Mouse (Mus musculus) intestine, embryonic 16.5 days (tissue): Measurements from ENCODE around the gene Cdiptos. TPM values are rescaled to one million over a fixed set of nuclear protein-coding genes. Genes with fewer than 3 reads are reported as not detected.

ENCODE experiments used
- ATAC-seq: fragments of 200-750 bp; cut with Nextera tagmentation; 2 replicates; pipeline ENCODE4 v1.8.0; 2017; ENCODE audit warnings: moderate TSS enrichment, moderate library complexity
- H3K27ac ChIP-seq: fragments of 300-500 bp; sonication (generic); 2 replicates; pipeline ENCODE4 v1.5.1; 2014; ENCODE audit warnings: mild to moderate bottlenecking, low read length
- H3K27me3 ChIP-seq: fragments of 300-500 bp; sonication (generic); replicated peaks from 2 replicates; pipeline ENCODE4 v1.6.1; 2014; ENCODE audit warnings: low read length, control low read depth, mixed read lengths; ENCODE audit not compliant: control insufficient read depth, insufficient read depth
- H3K36me3 ChIP-seq: fragments of 300-500 bp; sonication (generic); 2 replicates; pipeline ENCODE4 v1.6.1; 2014; ENCODE audit warnings: low read length, control low read depth; ENCODE audit not compliant: control insufficient read depth, insufficient read depth
- H3K4me1 ChIP-seq: fragments of 300-500 bp; sonication (generic); 2 replicates; pipeline ENCODE4 v1.6.1; 2014; ENCODE audit warnings: low read length, control low read depth, mixed read lengths; ENCODE audit not compliant: control insufficient read depth, insufficient read depth
- H3K4me2 ChIP-seq: fragments of 300-500 bp; sonication (generic); 2 replicates; pipeline ENCODE4 v1.6.1; 2014; ENCODE audit warnings: low read depth, low read length, control low read depth
- H3K4me3 ChIP-seq: fragments of 300-500 bp; sonication (generic); 2 replicates; pipeline ENCODE4 v1.5.1; 2014; ENCODE audit warnings: mild to moderate bottlenecking, low read length
- H3K9ac ChIP-seq: fragments of 300-500 bp; sonication (generic); 2 replicates; pipeline ENCODE4 v1.6.1; 2014; ENCODE audit warnings: low read depth, low read length
- H3K9me3 ChIP-seq: fragments of 300-500 bp; sonication (generic); 2 replicates; pipeline ENCODE4 v1.6.1; 2016; ENCODE audit warnings: low read length, control low read depth; ENCODE audit not compliant: control insufficient read depth
- WGBS: fragments of 180-500 bp; shearing (Covaris S2); extraction: QIAGEN DNeasy Blood & Tissue Kit; methylation state at CpG from one replicate; pipeline ENCODE4 v1.1.7; 2014; 5-methylcytosine and 5-hydroxymethylcytosine counted together
- polyA plus RNA-seq: library from polyadenylated mRNA; unstranded; fragments of >200 nt; fragmentation: Nextera tagmentation; extraction: Ambion mirVana; gene quantifications from 2 replicates; pipeline ENCODE4 v1.2.1, GENCODE M21; 2015

The Cdiptos gene
- polyA plus RNA-seq, 1 experiment from 2014 or later, result 1.6 TPM

- no peaks in the 10 kb centered on the region for H3K36me3 ChIP-seq
- H3K4me2 ChIP-seq, result no peak overlapping the region
- H3K27me3 ChIP-seq, result no peaks in the 10 kb centered on the region
- no peak overlapping the region for H3K9ac ChIP-seq
- ATAC-seq, result no peak
- H3K27ac ChIP-seq, result no peak overlapping the region
- peaks cover 13% of the 10 kb centered on the region; the same call in 1 of the 2 replicates for H3K4me1 ChIP-seq
- 19% methylated on average over 3 of the region's 3 CpGs for WGBS
- no peaks in the 10 kb centered on the region for H3K9me3 ChIP-seq
- no peak overlapping the region for H3K4me3 ChIP-seq
Measured at GRCm38 (mm10) chr7:126926299-126926698, 49.6 kb downstream of the Cdiptos start.

GRCm38 (mm10) chr7:126923999-126924398 lies 51.9 kb downstream of the Cdiptos start:
- ATAC-seq, result no peak
- Histone ChIP-seq H3K9me3 (no peaks in the 10 kb centered on the region), H3K27ac (no peak overlapping the region), H3K4me3 (no peak overlapping the region), H3K36me3 (no peaks in the 10 kb centered on the region), H3K27me3 (no peaks in the 10 kb centered on the region), H3K9ac (no peak overlapping the region), H3K4me2 (no peak overlapping the region), H3K4me1 (peaks cover 7% of the 10 kb centered on the region; the same call in 1 of the 2 replicates)
- WGBS, result 62% methylated on average over 5 of the region's 5 CpGs

- H3K4me1 ChIP-seq, result peaks cover 7% of the 10 kb centered on the region; the same call in 1 of the 2 replicates
- 31% methylated on average over 5 of the region's 5 CpGs for WGBS
- ATAC-seq, result peak; percentile 89
- no peaks in the 10 kb centered on the region for H3K36me3 ChIP-seq
- H3K9me3 ChIP-seq, result no peaks in the 10 kb centered on the region
- peak within 1 kb of the TSS; percentile 9; the same call in 1 of the 2 replicates for H3K4me3 ChIP-seq
- H3K9ac ChIP-seq, result peak within 1 kb of the TSS; percentile 30; the same call in 1 of the 2 replicates
- no peaks in the 10 kb centered on the region for H3K27me3 ChIP-seq
- H3K27ac ChIP-seq, result peak within 1 kb of the TSS; percentile 58; the same call in 1 of the 2 replicates
- H3K4me2 ChIP-seq, result peak within 1 kb of the TSS; percentile 24; the same call in 1 of the 2 replicates
Measured at GRCm38 (mm10) chr7:126922624-126923060, 53.3 kb downstream of the Cdiptos start, which contains the start of gene Tmem219. Tmem219 (minus strand) TSS chr7:126922917.

Other genes starting within 250 kb of the Cdiptos start
- 122 and 126 TPM in 2 replicates for gene Mapk3, start 216.5 kb downstream of the Cdiptos start, polyA plus RNA-seq
- 1.4 and 2.1 TPM in 2 replicates for gene Gdpd3, start 209.8 kb downstream of the Cdiptos start, polyA plus RNA-seq
- 59.5 and 61.5 TPM in 2 replicates for gene Ypel3, start 199.1 kb downstream of the Cdiptos start, polyA plus RNA-seq
- gene Tbx6, start 194.6 kb downstream of the Cdiptos start, polyA plus RNA-seq, result 0.36 and 0.37 TPM in 2 replicates
- gene Ppp4c, start 183.6 kb downstream of the Cdiptos start, polyA plus RNA-seq, result 213 and 215 TPM in 2 replicates
- 1.0 and 1.4 TPM in 2 replicates for gene Fam57b, start 178.4 kb downstream of the Cdiptos start, polyA plus RNA-seq
- not detected in 2 replicates for gene 4930451I11Rik, start 144.5 kb downstream of the Cdiptos start, polyA plus RNA-seq
- 0.37 and 0.62 TPM in 2 replicates for gene Doc2a, start 128.7 kb downstream of the Cdiptos start, polyA plus RNA-seq
- gene Hirip3, start 114.1 kb downstream of the Cdiptos start, polyA plus RNA-seq, result 18.3 and 24.8 TPM in 2 replicates
- 62.3 and 64.0 TPM in 2 replicates for gene Ino80e, start 113.7 kb downstream of the Cdiptos start, polyA plus RNA-seq
- 27.6 and 28.6 TPM in 2 replicates for gene Taok2, start 91.4 kb downstream of the Cdiptos start, polyA plus RNA-seq
- 34.1 and 35.4 TPM in 2 replicates for gene Tmem219, start 53.2 kb downstream of the Cdiptos start, polyA plus RNA-seq
- 10.9 and 11.2 TPM in 2 replicates for gene Kctd13, start 47.2 kb downstream of the Cdiptos start, polyA plus RNA-seq
- gene Asphd1, start 26.5 kb downstream of the Cdiptos start, polyA plus RNA-seq, result 0.31 and 0.56 TPM in 2 replicates
- 1.5 and 1.7 TPM in 2 replicates for gene Sez6l2, start 25.5 kb downstream of the Cdiptos start, polyA plus RNA-seq
- 167 TPM in 2 replicates for gene Cdipt, start 184 bp downstream of the Cdiptos start, polyA plus RNA-seq
- gene Mvp, start 38.5 kb upstream of the Cdiptos start, polyA plus RNA-seq, result 73.7 and 84.9 TPM in 2 replicates
- 0.78 and 2.5 TPM in 2 replicates for gene Pagr1b, start 40.4 kb upstream of the Cdiptos start, polyA plus RNA-seq
- gene Pagr1a, start 41.3 kb upstream of the Cdiptos start, polyA plus RNA-seq, result 69.8 and 82.7 TPM in 2 replicates
- gene Gm42742, start 45.0 kb upstream of the Cdiptos start, polyA plus RNA-seq, result 21.9 and 23.5 TPM in 2 replicates
- gene Prrt2, start 45.1 kb upstream of the Cdiptos start, polyA plus RNA-seq, result 2.9 and 3.8 TPM in 2 replicates
- 35.7 and 42.1 TPM in 2 replicates for gene Maz, start 50.9 kb upstream of the Cdiptos start, polyA plus RNA-seq
- 87.5 and 100 TPM in 2 replicates for gene Kif22, start 66.4 kb upstream of the Cdiptos start, polyA plus RNA-seq
- gene Zg16, start 111.2 kb upstream of the Cdiptos start, polyA plus RNA-seq, result 37.2 and 69.9 TPM in 2 replicates
- 7.4 and 7.7 TPM in 2 replicates for gene AI467606, start 115.3 kb upstream of the Cdiptos start, polyA plus RNA-seq
- gene Qprt, start 146.1 kb upstream of the Cdiptos start, polyA plus RNA-seq, result 4.9 and 6.8 TPM in 2 replicates
- gene Spn, start 161.7 kb upstream of the Cdiptos start, polyA plus RNA-seq, result 0.26 and 0.42 TPM in 2 replicates
- gene Cd2bp2, start 220.0 kb upstream of the Cdiptos start, polyA plus RNA-seq, result 42.2 and 43.3 TPM in 2 replicates
- gene Tbc1d10b, start 232.4 kb upstream of the Cdiptos start, polyA plus RNA-seq, result 15.5 and 18.4 TPM in 2 replicates
- 20.3 and 21.0 TPM in 2 replicates for gene Mylpf, start 232.8 kb upstream of the Cdiptos start, polyA plus RNA-seq